Mouse (Mus musculus): ENCODE data around the gene Zfp384. TPM values are rescaled to one million over a fixed set of nuclear protein-coding genes. Genes with fewer than 3 reads are reported as not detected.

The Zfp384 gene
- polyA plus RNA-seq, 1 experiment from 2014 or later, result 14.8 TPM

DNA sequence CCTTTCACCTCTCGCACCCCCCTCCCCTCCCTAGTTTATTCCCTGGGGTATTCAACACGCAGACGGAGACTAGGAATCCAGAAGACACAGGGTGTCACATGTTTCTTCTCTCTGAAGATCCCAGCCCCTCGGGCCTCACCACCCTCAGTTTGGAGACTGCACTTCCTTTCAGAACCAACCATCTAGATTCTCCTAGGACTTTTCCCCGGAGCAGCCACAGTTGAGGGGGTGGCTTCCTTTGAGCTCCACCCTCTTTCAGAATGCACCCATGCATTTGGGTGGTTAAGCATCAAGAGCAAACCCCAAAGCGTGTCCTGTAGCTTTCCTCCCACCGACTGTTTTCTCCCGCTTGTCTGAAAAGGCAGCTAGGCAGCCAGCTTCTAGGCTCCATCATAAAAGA lies 10.9 kb upstream of the Zfp384 start:
- H3K4me2 ChIP-seq, result no peak overlapping the region
- 9% methylated on average over 8 of the region's 8 CpGs for WGBS
- no peaks in the 10 kb centered on the region for H3K9me3 ChIP-seq (ENCODE audit: low read depth, low read length)
- DNase-seq (no peak), ATAC-seq (ENCODE audit: insufficient read depth) (no peak)
- no peak overlapping the region for H3K4me3 ChIP-seq (ENCODE audit: low read depth, low read length)
- peaks cover 88% of the 10 kb centered on the region for H3K27me3 ChIP-seq (ENCODE audit: insufficient read depth, low read length)
- H3K9ac ChIP-seq, result no peak overlapping the region
- no peaks in the 10 kb centered on the region for H3K4me1 ChIP-seq (ENCODE audit: insufficient read depth)
- no peaks in the 10 kb centered on the region for H3K36me3 ChIP-seq (ENCODE audit: insufficient read depth)
- TF ChIP-seq CTCF (IDR thresholded peaks at IDR 0.05; ENCODE audit: low read depth), result no peak
- no peak overlapping the region for H3K27ac ChIP-seq (ENCODE audit: low read depth)

DNA sequence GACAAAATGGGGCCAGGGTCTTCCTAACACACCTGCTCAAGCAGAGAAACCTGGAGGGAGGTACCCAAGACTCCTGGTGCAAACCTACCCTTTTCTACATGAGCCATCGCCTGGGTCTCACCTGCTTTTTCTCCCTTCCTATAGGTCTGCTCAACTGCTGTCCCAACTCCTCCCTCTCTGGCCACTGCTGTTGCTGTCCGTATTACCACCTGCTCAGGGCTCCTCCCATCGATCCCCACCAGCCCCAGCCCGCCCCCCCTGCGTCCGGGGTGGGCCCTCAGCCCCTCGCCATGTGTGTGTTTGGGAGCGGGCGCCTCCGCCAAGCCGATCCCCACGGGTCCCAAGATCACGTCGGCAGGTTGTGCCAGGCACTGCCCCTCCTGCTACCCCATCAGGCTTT lies 9.9 kb upstream of the Zfp384 start:
- Histone ChIP-seq H3K9ac (no peak overlapping the region), H3K27ac (ENCODE audit: low read depth) (no peak overlapping the region), H3K4me3 (ENCODE audit: low read depth, low read length) (no peak overlapping the region), H3K27me3 (ENCODE audit: insufficient read depth, low read length) (peaks cover 79% of the 10 kb centered on the region), H3K4me2 (no peak overlapping the region), H3K36me3 (ENCODE audit: insufficient read depth) (no peaks in the 10 kb centered on the region), H3K9me3 (ENCODE audit: low read depth, low read length) (no peaks in the 10 kb centered on the region), H3K4me1 (ENCODE audit: insufficient read depth) (no peaks in the 10 kb centered on the region)
- ATAC-seq (ENCODE audit: insufficient read depth), result no peak
- no peak for DNase-seq
- WGBS, result 26% methylated on average over 14 of the region's 14 CpGs
- no peak for TF ChIP-seq CTCF (IDR thresholded peaks at IDR 0.05; ENCODE audit: low read depth)

DNA sequence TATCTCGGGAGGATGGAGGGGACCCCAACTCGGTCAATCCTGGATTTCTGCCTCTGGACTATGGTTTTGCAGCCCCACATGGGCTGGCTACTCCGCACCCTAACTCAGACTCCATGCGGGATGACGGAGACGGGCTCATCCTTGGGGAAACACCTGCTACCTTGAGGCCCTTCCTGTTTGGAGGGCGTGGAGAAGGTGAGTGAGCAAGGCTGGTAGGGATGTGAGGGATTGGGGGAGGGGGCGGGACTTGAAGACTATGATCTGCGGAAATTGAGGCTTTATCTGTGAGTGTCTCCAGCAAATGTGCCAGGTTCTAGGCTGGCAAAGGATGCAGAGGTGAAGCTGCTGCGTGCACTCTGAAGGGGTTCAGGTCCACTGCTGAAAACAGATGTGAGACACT lies 9.4 kb upstream of the Zfp384 start:
- Histone ChIP-seq H3K4me2 (no peak overlapping the region), H3K36me3 (ENCODE audit: insufficient read depth) (no peaks in the 10 kb centered on the region), H3K27ac (ENCODE audit: low read depth) (no peak overlapping the region), H3K4me3 (ENCODE audit: low read depth, low read length) (no peak overlapping the region), H3K9ac (no peak overlapping the region), H3K27me3 (ENCODE audit: insufficient read depth, low read length) (peaks cover 75% of the 10 kb centered on the region), H3K4me1 (ENCODE audit: insufficient read depth) (no peaks in the 10 kb centered on the region), H3K9me3 (ENCODE audit: low read depth, low read length) (no peaks in the 10 kb centered on the region)
- 23% methylated on average over 10 of the region's 10 CpGs for WGBS
- ATAC-seq (ENCODE audit: insufficient read depth) (no peak), DNase-seq (no peak)
- no peak for TF ChIP-seq CTCF (IDR thresholded peaks at IDR 0.05; ENCODE audit: low read depth)

DNA sequence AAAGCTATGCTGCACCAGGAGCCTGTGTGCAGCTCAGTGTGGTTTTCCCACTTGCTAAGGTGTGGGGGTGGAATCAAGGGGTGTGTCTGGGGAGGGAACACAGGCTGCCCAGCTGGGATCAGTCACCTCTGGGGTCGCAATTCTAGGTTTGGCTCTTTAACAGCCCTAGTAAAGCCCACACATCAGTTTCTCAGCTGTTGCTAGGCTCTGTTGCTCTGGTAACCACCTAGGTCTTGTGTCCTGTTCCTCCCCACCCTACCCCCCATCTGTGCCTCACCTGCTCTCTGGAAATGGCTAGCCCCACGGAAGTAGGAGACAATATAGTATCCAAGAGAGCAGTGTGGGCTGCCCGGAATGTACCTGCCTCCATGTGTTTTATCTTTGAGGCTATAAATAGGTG lies 5.2 kb upstream of the Zfp384 start:
- Histone ChIP-seq H3K4me3 (ENCODE audit: low read depth, low read length) (no peak overlapping the region), H3K4me2 (no peak overlapping the region), H3K27ac (ENCODE audit: low read depth) (no peak overlapping the region), H3K36me3 (ENCODE audit: insufficient read depth) (no peaks in the 10 kb centered on the region), H3K9me3 (ENCODE audit: low read depth, low read length) (no peaks in the 10 kb centered on the region), H3K9ac (no peak overlapping the region), H3K4me1 (ENCODE audit: insufficient read depth) (no peaks in the 10 kb centered on the region), H3K27me3 (ENCODE audit: insufficient read depth, low read length) (peaks cover 35% of the 10 kb centered on the region)
- no peak for ATAC-seq (ENCODE audit: insufficient read depth)
- WGBS, result 52% methylated on average over 3 of the region's 3 CpGs
- DNase-seq, result no peak
- no peak for TF ChIP-seq CTCF (IDR thresholded peaks at IDR 0.05; ENCODE audit: low read depth)

DNA sequence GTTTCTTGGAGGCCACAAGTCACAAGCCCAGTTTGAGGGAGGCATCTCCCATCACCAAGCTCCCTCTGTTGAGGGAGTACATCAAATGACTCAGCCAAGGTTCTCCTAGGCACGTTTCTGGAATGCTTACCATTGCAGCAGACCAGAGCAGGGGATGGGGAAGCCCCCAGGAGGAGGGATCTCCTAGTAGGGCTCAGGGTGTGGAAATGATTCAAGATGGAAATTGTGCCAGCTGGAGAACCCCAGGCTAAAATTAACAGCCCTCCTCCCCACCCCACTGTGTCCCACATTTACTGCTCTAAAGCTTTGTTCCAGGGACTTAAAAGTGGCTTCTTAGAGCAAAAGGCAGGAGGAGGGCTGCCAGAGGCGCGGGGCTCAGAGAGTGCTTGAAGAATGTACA lies 3.9 kb upstream of the Zfp384 start:
- no peak overlapping the region for H3K4me3 ChIP-seq (ENCODE audit: low read depth, low read length)
- no peaks in the 10 kb centered on the region for H3K4me1 ChIP-seq (ENCODE audit: insufficient read depth)
- ATAC-seq (ENCODE audit: insufficient read depth), result no peak
- DNase-seq, result no peak
- no peaks in the 10 kb centered on the region for H3K9me3 ChIP-seq (ENCODE audit: low read depth, low read length)
- no peak overlapping the region for H3K9ac ChIP-seq
- H3K27me3 ChIP-seq (ENCODE audit: insufficient read depth, low read length), result peaks cover 22% of the 10 kb centered on the region
- 37% methylated on average over 3 of the region's 3 CpGs for WGBS
- no peak for TF ChIP-seq CTCF (IDR thresholded peaks at IDR 0.05; ENCODE audit: low read depth)
- no peak overlapping the region for H3K4me2 ChIP-seq
- no peaks in the 10 kb centered on the region for H3K36me3 ChIP-seq (ENCODE audit: insufficient read depth)
- no peak overlapping the region for H3K27ac ChIP-seq (ENCODE audit: low read depth)

DNA sequence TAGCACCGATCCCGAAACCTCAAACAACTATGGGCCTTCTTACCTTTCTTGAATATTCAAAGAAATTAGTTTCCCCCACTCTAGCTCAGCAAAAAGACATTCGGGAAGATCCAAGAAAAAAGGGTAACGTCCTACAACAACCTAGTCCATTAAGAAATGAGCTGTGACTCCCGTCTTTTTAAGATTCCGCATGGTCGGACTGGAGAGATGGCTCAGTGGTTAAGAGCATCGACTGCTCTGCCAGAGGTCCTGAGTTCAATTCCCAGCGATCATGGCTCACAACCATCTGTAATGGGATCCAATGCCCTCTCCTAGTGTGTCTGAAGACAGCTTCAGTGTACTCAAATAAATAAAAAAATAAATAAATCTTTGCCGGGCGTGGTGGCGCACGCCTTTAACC lies 885 bp upstream of the Zfp384 start:
- peaks cover 16% of the 10 kb centered on the region for H3K36me3 ChIP-seq (ENCODE audit: insufficient read depth)
- TF ChIP-seq CTCF (IDR thresholded peaks at IDR 0.05; ENCODE audit: low read depth), result no peak
- peak overlapping the region; percentile 79 for H3K27ac ChIP-seq (ENCODE audit: low read depth)
- WGBS, result 38% methylated on average over 13 of the region's 13 CpGs
- no peaks in the 10 kb centered on the region for H3K4me1 ChIP-seq (ENCODE audit: insufficient read depth)
- H3K27me3 ChIP-seq (ENCODE audit: insufficient read depth, low read length), result no peaks in the 10 kb centered on the region
- peak overlapping the region; percentile 57 for H3K9ac ChIP-seq
- H3K9me3 ChIP-seq (ENCODE audit: low read depth, low read length), result no peaks in the 10 kb centered on the region
- H3K4me2 ChIP-seq, result peak overlapping the region; percentile 84
- no peak for DNase-seq
- H3K4me3 ChIP-seq (ENCODE audit: low read depth, low read length), result peak overlapping the region; percentile 78
- no peak for ATAC-seq (ENCODE audit: insufficient read depth)

DNA sequence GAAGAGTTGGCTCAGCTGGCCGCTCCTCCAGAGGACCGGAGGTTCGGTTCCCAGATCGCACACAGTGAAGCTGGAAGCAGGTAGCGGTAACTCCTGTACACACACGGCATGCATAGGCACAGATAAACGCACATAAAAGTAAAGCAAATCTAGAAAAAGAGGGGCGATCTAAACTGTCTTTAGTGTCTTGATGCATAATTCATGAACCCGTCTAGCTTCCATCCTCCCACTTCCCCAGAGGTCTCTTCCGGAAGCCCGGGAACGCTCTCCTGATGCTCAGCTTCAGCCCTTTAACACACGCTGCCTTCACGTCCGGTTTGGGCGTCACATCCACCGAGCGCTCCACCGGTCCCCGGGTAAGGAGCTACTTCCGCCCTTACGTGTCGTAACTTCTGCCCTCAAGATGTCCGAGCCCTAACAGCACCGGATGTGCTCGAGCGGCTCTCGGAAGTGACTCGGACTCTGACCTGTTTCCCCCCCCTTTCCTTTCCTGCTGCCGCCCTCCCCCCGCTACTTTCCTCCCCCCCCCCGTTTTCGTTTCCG lies 288 bp upstream of the Zfp384 start:
- Histone ChIP-seq H3K9ac (peak overlapping the region; percentile 90), H3K9me3 (ENCODE audit: low read depth, low read length) (no peaks in the 10 kb centered on the region), H3K27me3 (ENCODE audit: insufficient read depth, low read length) (no peaks in the 10 kb centered on the region), H3K4me2 (peak overlapping the region; percentile 84), H3K4me1 (ENCODE audit: insufficient read depth) (no peaks in the 10 kb centered on the region), H3K4me3 (ENCODE audit: low read depth, low read length) (peak overlapping the region; percentile 78), H3K36me3 (ENCODE audit: insufficient read depth) (peaks cover 22% of the 10 kb centered on the region), H3K27ac (ENCODE audit: low read depth) (peak overlapping the region; percentile 98)
- TF ChIP-seq CTCF (IDR thresholded peaks at IDR 0.05; ENCODE audit: low read depth), result no peak
- DNase-seq (peak; percentile 99), ATAC-seq (ENCODE audit: insufficient read depth) (peak; percentile 98)
- WGBS, result 0% methylated on average over 33 of the region's 34 CpGs
